Mouse (Mus musculus): ENCODE data around the gene Edn2. TPM values are rescaled to one million over a fixed set of nuclear protein-coding genes. Genes with fewer than 3 reads are reported as not detected.

Gene Edn2
- polyA plus RNA-seq, 1 experiment from 2014 or later: 3.0 TPM

- ATAC-seq (ENCODE audit: low read depth) (peak; percentile 61; the same call in 1 of the 2 replicates), DNase-seq (ENCODE audit: low spot score) (peak; percentile 68)
- H3K9ac ChIP-seq (ENCODE audit: low read depth, low read length): no peak overlapping the region
- H3K9me3 ChIP-seq (ENCODE audit: control insufficient read depth, low read length): no peaks in the 10 kb centered on the region
- H3K4me1 ChIP-seq (ENCODE audit: control insufficient read depth, insufficient read depth, low read length): no peaks in the 10 kb centered on the region
- H3K4me3 ChIP-seq (ENCODE audit: low read depth, low read length): no peak overlapping the region
- no peak overlapping the region for H3K27ac ChIP-seq (replicated peaks; ENCODE audit: low read depth, low read length)
- no peaks in the 10 kb centered on the region for H3K36me3 ChIP-seq (ENCODE audit: control insufficient read depth, insufficient read depth, low read length)
- H3K27me3 ChIP-seq (replicated peaks; ENCODE audit: control insufficient read depth, insufficient read depth, low read length): no peaks in the 10 kb centered on the region
- H3K4me2 ChIP-seq (ENCODE audit: low read depth, low read length): no peak overlapping the region
- 50% methylated on average over 4 of the region's 4 CpGs for WGBS
Measured at GRCm38 (mm10) chr4:120129233-120129885, 31.6 kb upstream of the Edn2 start.

GRCm38 (mm10) chr4:120130926-120131325, 30.1 kb upstream of the Edn2 start:
- Histone ChIP-seq H3K9ac (ENCODE audit: low read depth, low read length) (no peak overlapping the region), H3K4me1 (ENCODE audit: control insufficient read depth, insufficient read depth, low read length) (no peaks in the 10 kb centered on the region), H3K4me2 (ENCODE audit: low read depth, low read length) (no peak overlapping the region), H3K27ac (replicated peaks; ENCODE audit: low read depth, low read length) (no peak overlapping the region), H3K36me3 (ENCODE audit: control insufficient read depth, insufficient read depth, low read length) (no peaks in the 10 kb centered on the region), H3K9me3 (ENCODE audit: control insufficient read depth, low read length) (no peaks in the 10 kb centered on the region), H3K4me3 (ENCODE audit: low read depth, low read length) (no peak overlapping the region), H3K27me3 (replicated peaks; ENCODE audit: control insufficient read depth, insufficient read depth, low read length) (no peaks in the 10 kb centered on the region)
- DNase-seq (ENCODE audit: low spot score) (no peak), ATAC-seq (ENCODE audit: low read depth) (no peak)
- 36% methylated on average over 4 of the region's 4 CpGs for WGBS

GRCm38 (mm10) chr4:120131441-120132220, 29.4 kb upstream of the Edn2 start:
- Histone ChIP-seq H3K9me3 (ENCODE audit: control insufficient read depth, low read length) (no peaks in the 10 kb centered on the region), H3K4me2 (ENCODE audit: low read depth, low read length) (no peak overlapping the region), H3K36me3 (ENCODE audit: control insufficient read depth, insufficient read depth, low read length) (no peaks in the 10 kb centered on the region), H3K9ac (ENCODE audit: low read depth, low read length) (no peak overlapping the region), H3K4me1 (ENCODE audit: control insufficient read depth, insufficient read depth, low read length) (no peaks in the 10 kb centered on the region), H3K27me3 (replicated peaks; ENCODE audit: control insufficient read depth, insufficient read depth, low read length) (no peaks in the 10 kb centered on the region), H3K27ac (replicated peaks; ENCODE audit: low read depth, low read length) (no peak overlapping the region), H3K4me3 (ENCODE audit: low read depth, low read length) (no peak overlapping the region)
- DNase-seq (ENCODE audit: low spot score) (peak; percentile 69), ATAC-seq (ENCODE audit: low read depth) (peak; percentile 34; the same call in 1 of the 2 replicates)
- WGBS: 71% methylated on average over 21 of the region's 24 CpGs

- WGBS: 67% methylated on average over 6 of the region's 6 CpGs
- DNase-seq (ENCODE audit: low spot score) (no peak), ATAC-seq (ENCODE audit: low read depth) (no peak)
- H3K36me3 ChIP-seq (ENCODE audit: control insufficient read depth, insufficient read depth, low read length): no peaks in the 10 kb centered on the region
- H3K27me3 ChIP-seq (replicated peaks; ENCODE audit: control insufficient read depth, insufficient read depth, low read length): no peaks in the 10 kb centered on the region
- no peak overlapping the region for H3K27ac ChIP-seq (replicated peaks; ENCODE audit: low read depth, low read length)
- no peak overlapping the region for H3K4me3 ChIP-seq (ENCODE audit: low read depth, low read length)
- no peaks in the 10 kb centered on the region for H3K9me3 ChIP-seq (ENCODE audit: control insufficient read depth, low read length)
- no peak overlapping the region; the same call in 1 of the 2 replicates for H3K9ac ChIP-seq (ENCODE audit: low read depth, low read length)
- no peaks in the 10 kb centered on the region for H3K4me1 ChIP-seq (ENCODE audit: control insufficient read depth, insufficient read depth, low read length)
- no peak overlapping the region for H3K4me2 ChIP-seq (ENCODE audit: low read depth, low read length)
Measured at GRCm38 (mm10) chr4:120134223-120134622, 26.8 kb upstream of the Edn2 start.

GRCm38 (mm10) chr4:120141810-120142209, 19.2 kb upstream of the Edn2 start:
- WGBS: 80% methylated on average over 1 of the region's 1 CpGs

GRCm38 (mm10) chr4:120142905-120143304, 18.1 kb upstream of the Edn2 start:
- H3K4me2 ChIP-seq (ENCODE audit: low read depth, low read length): no peak overlapping the region
- peaks cover under 1% of the 10 kb centered on the region; the same call in 1 of the 2 replicates for H3K4me1 ChIP-seq (ENCODE audit: control insufficient read depth, insufficient read depth, low read length)
- DNase-seq (ENCODE audit: low spot score): no peak
- no peaks in the 10 kb centered on the region for H3K9me3 ChIP-seq (ENCODE audit: control insufficient read depth, low read length)
- WGBS: 85% methylated on average over 9 of the region's 9 CpGs
- peak; percentile 53; the same call in 1 of the 2 replicates for ATAC-seq (ENCODE audit: low read depth)
- H3K27me3 ChIP-seq (replicated peaks; ENCODE audit: control insufficient read depth, insufficient read depth, low read length): no peaks in the 10 kb centered on the region
- no peaks in the 10 kb centered on the region for H3K36me3 ChIP-seq (ENCODE audit: control insufficient read depth, insufficient read depth, low read length)
- no peak overlapping the region for H3K27ac ChIP-seq (replicated peaks; ENCODE audit: low read depth, low read length)
- H3K4me3 ChIP-seq (ENCODE audit: low read depth, low read length): no peak overlapping the region
- H3K9ac ChIP-seq (ENCODE audit: low read depth, low read length): no peak overlapping the region

More at GRCm38 (mm10) chr4:120141810-120142209, 19.2 kb upstream of the Edn2 start:
- ATAC-seq (ENCODE audit: low read depth): no peak
- Histone ChIP-seq H3K9me3 (ENCODE audit: control insufficient read depth, low read length) (no peaks in the 10 kb centered on the region), H3K9ac (ENCODE audit: low read depth, low read length) (no peak overlapping the region), H3K4me3 (ENCODE audit: low read depth, low read length) (no peak overlapping the region), H3K27ac (replicated peaks; ENCODE audit: low read depth, low read length) (no peak overlapping the region), H3K4me1 (ENCODE audit: control insufficient read depth, insufficient read depth, low read length) (no peaks in the 10 kb centered on the region), H3K27me3 (replicated peaks; ENCODE audit: control insufficient read depth, insufficient read depth, low read length) (no peaks in the 10 kb centered on the region), H3K4me2 (ENCODE audit: low read depth, low read length) (no peak overlapping the region), H3K36me3 (ENCODE audit: control insufficient read depth, insufficient read depth, low read length) (no peaks in the 10 kb centered on the region)
- no peak for DNase-seq (ENCODE audit: low spot score)

- Histone ChIP-seq H3K4me2 (ENCODE audit: low read depth, low read length) (no peak overlapping the region), H3K4me3 (ENCODE audit: low read depth, low read length) (no peak overlapping the region), H3K36me3 (ENCODE audit: control insufficient read depth, insufficient read depth, low read length) (no peaks in the 10 kb centered on the region), H3K27ac (replicated peaks; ENCODE audit: low read depth, low read length) (no peak overlapping the region), H3K4me1 (ENCODE audit: control insufficient read depth, insufficient read depth, low read length) (peaks cover 15% of the 10 kb centered on the region; the same call in 1 of the 2 replicates), H3K9ac (ENCODE audit: low read depth, low read length) (no peak overlapping the region), H3K9me3 (ENCODE audit: control insufficient read depth, low read length) (no peaks in the 10 kb centered on the region), H3K27me3 (replicated peaks; ENCODE audit: control insufficient read depth, insufficient read depth, low read length) (0 out of 2 replicates have a peak, but pooled peaks cover 2% of the 10 kb centered on the region)
- ATAC-seq (ENCODE audit: low read depth): no peak
- no peak for DNase-seq (ENCODE audit: low spot score)
- 84% methylated on average over 4 of the region's 5 CpGs for WGBS
Measured at GRCm38 (mm10) chr4:120144343-120144742, 16.7 kb upstream of the Edn2 start.

- Histone ChIP-seq H3K4me2 (ENCODE audit: low read depth, low read length) (no peak overlapping the region), H3K27ac (replicated peaks; ENCODE audit: low read depth, low read length) (no peak overlapping the region), H3K4me1 (ENCODE audit: control insufficient read depth, insufficient read depth, low read length) (peaks cover 17% of the 10 kb centered on the region; the same call in 1 of the 2 replicates), H3K9me3 (ENCODE audit: control insufficient read depth, low read length) (no peaks in the 10 kb centered on the region), H3K4me3 (ENCODE audit: low read depth, low read length) (no peak overlapping the region), H3K36me3 (ENCODE audit: control insufficient read depth, insufficient read depth, low read length) (no peaks in the 10 kb centered on the region), H3K27me3 (replicated peaks; ENCODE audit: control insufficient read depth, insufficient read depth, low read length) (0 out of 2 replicates have a peak, but pooled peaks cover 4% of the 10 kb centered on the region), H3K9ac (ENCODE audit: low read depth, low read length) (no peak overlapping the region)
- ATAC-seq (ENCODE audit: low read depth): no peak
- WGBS: 62% methylated on average over 8 of the region's 8 CpGs
- no peak for DNase-seq (ENCODE audit: low spot score)
Measured at GRCm38 (mm10) chr4:120145931-120146330, 15.1 kb upstream of the Edn2 start.
